Mouse (Mus musculus): ENCODE measurements around the gene Sele. TPM values are rescaled to one million over a fixed set of nuclear protein-coding genes. Genes with fewer than 3 reads are reported as not detected.

Sele gene
- total RNA-seq, 1 experiment from 2014 or later, result 0.57 TPM

Other genes with a start within 250 kb of the Sele start
- 28.1 to 42.9 TPM (median 36.1 TPM) in 3 replicates for gene Scyl3, start 119.1 kb upstream of the Sele start, total RNA-seq (2017)
- 0.96 to 6.6 TPM (median 1.8 TPM) in 3 replicates for gene BC055324, start 53.4 kb upstream of the Sele start, total RNA-seq (2017)
- 8.2 to 12.2 TPM (median 11.6 TPM) in 3 replicates for gene Mettl18, start 53.3 kb upstream of the Sele start, total RNA-seq (2017)
- gene Sell, start 13.7 kb downstream of the Sele start, total RNA-seq (2017), result 238 to 507 TPM (median 268 TPM) in 3 replicates
- gene Selp, start 67.0 kb downstream of the Sele start, total RNA-seq (2017), result 1.6 to 3.5 TPM (median 1.7 TPM) in 3 replicates
- 18.5 to 33.3 TPM (median 29.6 TPM) in 3 replicates for gene F5, start 103.6 kb downstream of the Sele start, total RNA-seq (2017)
- 4.5 to 5.2 TPM (median 4.5 TPM) in 3 replicates for gene Slc19a2, start 200.8 kb downstream of the Sele start, total RNA-seq (2017)
- 10.4 to 14.3 TPM (median 13.2 TPM) in 3 replicates for gene Ccdc181, start 227.4 kb downstream of the Sele start, total RNA-seq (2017)